Mouse (Mus musculus): ENCODE measurements at regions not wholly inside any gene's neighbourhood (a gene's known extent, or its start where the extent isn't known, plus 50 kb on each side); places are given as distances from the start of the nearest gene placed in this dataset.

DNA sequence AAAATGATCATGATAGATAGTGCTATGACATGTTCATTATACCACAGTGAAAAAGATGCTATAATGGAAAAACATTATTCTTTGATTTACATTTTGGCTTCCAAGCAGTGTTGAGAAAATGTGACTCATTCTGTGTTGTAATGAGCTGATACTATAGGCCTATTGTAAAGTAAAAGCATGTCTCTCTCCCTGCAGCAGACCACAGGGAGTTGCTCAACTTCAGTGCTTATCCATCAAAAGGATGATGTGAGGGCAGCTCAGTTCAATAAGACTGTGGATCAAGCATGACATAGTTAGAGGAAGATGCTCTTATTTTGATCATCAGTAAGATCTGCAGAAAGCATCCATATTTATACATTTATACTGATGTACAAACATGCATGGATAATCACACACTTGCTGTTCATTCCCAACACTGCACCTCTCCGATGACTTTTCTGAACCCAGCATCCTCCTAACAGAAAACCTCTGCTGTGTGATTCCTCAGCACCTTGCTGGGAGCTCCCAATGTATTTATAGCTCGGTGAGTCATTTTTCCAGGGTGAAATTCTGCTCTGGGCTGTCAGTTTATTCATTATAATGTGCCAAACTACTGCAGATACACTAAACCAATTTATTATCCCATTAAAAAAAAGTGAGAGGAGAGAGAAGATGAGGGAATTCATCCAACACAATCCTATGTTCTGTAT lies 224.8 kb upstream of the Ptchd4 start:
- Histone ChIP-seq H3K9me3 (replicated peaks; ENCODE audit: insufficient read depth, low read length) (no peaks in the 10 kb centered on the region), H3K79me2 (ENCODE audit: control insufficient read depth, insufficient read depth, low read length, poor library complexity) (no peaks in the 10 kb centered on the region), H3K9ac (ENCODE audit: control insufficient read depth, low read depth, low read length, poor library complexity, severe bottlenecking) (no peak overlapping the region), H3K27me3 (ENCODE audit: control insufficient read depth in 1 of 2, insufficient read depth in 2 of 2, low read length in 2 of 2) (no peaks in the 10 kb centered on the region), H3K4me1 (ENCODE audit: control insufficient read depth in 1 of 2, insufficient read depth in 2 of 2, low read length in 2 of 2) (no peaks in the 10 kb centered on the region), H3K4me3 (ENCODE audit: control insufficient read depth in 1 of 2, insufficient read depth in 1 of 2, low read depth in 2 of 2, low read length in 2 of 2) (no peak overlapping the region), H3K27ac (ENCODE audit: control insufficient read depth, low read depth, low read length) (no peak overlapping the region), H3K36me3 (ENCODE audit: control insufficient read depth in 1 of 2, insufficient read depth in 2 of 2, low read length in 2 of 2) (no peaks in the 10 kb centered on the region)
- DNase-seq (ENCODE audit: low read depth, low spot score) = no peak
- TF ChIP-seq SMC3 (IDR thresholded peaks at IDR 0.05; ENCODE audit: low read depth, low read length) = no peak
- TF ChIP-seq MAX (IDR thresholded peaks at IDR 0.05; ENCODE audit: low read length) = no peak
- TF ChIP-seq ZKSCAN1 (IDR thresholded peaks at IDR 0.05; ENCODE audit: low read depth, low read length) = no peak
- TF ChIP-seq POLR2A (IDR thresholded peaks at IDR 0.05; ENCODE audit: control insufficient read depth in 1 of 2, insufficient read depth in 1 of 2, low read depth in 1 of 2, low read length in 2 of 2, poor library complexity in 1 of 2) = no peak
- no peak for TF ChIP-seq NELFE (IDR thresholded peaks at IDR 0.05; ENCODE audit: low read depth, low read length)
- TF ChIP-seq MYB (IDR thresholded peaks at IDR 0.05; ENCODE audit: low read depth, low read length) = no peak
- no peak for TF ChIP-seq MYC (IDR thresholded peaks at IDR 0.05; ENCODE audit: low read depth, low read length)
- TF ChIP-seq TBP (IDR thresholded peaks at IDR 0.05; ENCODE audit: low read depth, low read length) = no peak

DNA sequence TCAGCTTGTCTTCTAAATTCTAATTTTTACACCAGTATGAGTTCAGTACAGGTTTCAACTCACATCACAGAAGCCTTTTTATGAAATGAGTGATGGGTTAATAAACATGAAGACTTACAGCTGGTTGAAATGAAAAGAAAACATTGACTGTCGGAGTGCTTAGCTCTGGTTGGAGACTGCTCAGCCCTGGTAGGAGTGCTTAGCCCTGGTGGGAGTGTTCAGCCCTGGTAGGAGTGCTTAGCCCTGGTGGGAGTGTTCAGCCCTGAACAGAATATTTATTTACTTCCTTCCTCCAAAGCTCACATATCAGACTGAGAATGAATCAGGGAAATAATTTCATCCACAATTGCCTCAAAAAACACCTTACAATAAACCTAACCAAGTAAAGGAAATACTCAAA lies 202.1 kb upstream of the Ptchd4 start:
- no peaks in the 10 kb centered on the region for H3K36me3 ChIP-seq (ENCODE audit: control insufficient read depth in 1 of 2, insufficient read depth in 2 of 2, low read length in 2 of 2)
- H3K79me2 ChIP-seq (ENCODE audit: control insufficient read depth, insufficient read depth, low read length, poor library complexity) = no peaks in the 10 kb centered on the region
- TF ChIP-seq ZMIZ1 (IDR thresholded peaks at IDR 0.05; ENCODE audit: low read depth, low read length) (no peak), USF2 (IDR thresholded peaks at IDR 0.05; ENCODE audit: borderline replicate concordance in 1 of 2, insufficient read depth in 1 of 2, low read depth in 1 of 2, low read length in 2 of 2) (no peak), POLR2A (IDR thresholded peaks at IDR 0.05; ENCODE audit: control insufficient read depth in 1 of 2, insufficient read depth in 1 of 2, low read depth in 1 of 2, low read length in 2 of 2, poor library complexity in 1 of 2) (no peak), MAZ (IDR thresholded peaks at IDR 0.05; ENCODE audit: low read depth, low read length) (no peak), ZNF384 (IDR thresholded peaks at IDR 0.05; ENCODE audit: low read depth, low read length) (no peak), ZC3H11A (IDR thresholded peaks at IDR 0.05; ENCODE audit: low read depth, low read length) (no peak), ELF1 (IDR thresholded peaks at IDR 0.05; ENCODE audit: low read depth, low read length) (no peak), MAFK (IDR thresholded peaks at IDR 0.05; ENCODE audit: borderline replicate concordance, low read depth, low read length) (no peak)
- no peaks in the 10 kb centered on the region for H3K27me3 ChIP-seq (ENCODE audit: control insufficient read depth in 1 of 2, insufficient read depth in 2 of 2, low read length in 2 of 2)
- H3K4me1 ChIP-seq (ENCODE audit: control insufficient read depth in 1 of 2, insufficient read depth in 2 of 2, low read length in 2 of 2) = no peaks in the 10 kb centered on the region
- DNase-seq (ENCODE audit: low read depth, low spot score) = no peak
- H3K27ac ChIP-seq (ENCODE audit: control insufficient read depth, low read depth, low read length) = no peak overlapping the region
- no peak overlapping the region for H3K4me3 ChIP-seq (ENCODE audit: control insufficient read depth in 1 of 2, insufficient read depth in 1 of 2, low read depth in 2 of 2, low read length in 2 of 2)
- H3K9ac ChIP-seq (ENCODE audit: control insufficient read depth, low read depth, low read length, poor library complexity, severe bottlenecking) = no peak overlapping the region
- H3K9me3 ChIP-seq (replicated peaks; ENCODE audit: insufficient read depth, low read length) = no peaks in the 10 kb centered on the region

Measured in MEL (cell line).